Mouse (Mus musculus) midbrain, embryonic 14.5 days (tissue): Measurements from ENCODE around the gene Kcnb1. TPM values are rescaled to one million over a fixed set of nuclear protein-coding genes. Genes with fewer than 3 reads are reported as not detected.
"Not testable (repeated sequence)": the region's sequence is repeated elsewhere in the genome, so short reads cannot be mapped to it uniquely, and the experiment has no call there.

Experiments
- ATAC-seq: fragments of 200-750 bp; cut with Nextera tagmentation; 2 replicates; pipeline ENCODE4 v1.8.0; 2017; ENCODE audit warnings: moderate number of reproducible peaks, moderate library complexity; ENCODE audit not compliant: low FRiP score, low TSS enrichment
- DNase-seq: peaks from one replicate; pipeline ENCODE4 v3.0.0-alpha.2; 2015
- H3K27ac ChIP-seq: fragments of 300-500 bp; sonication (generic); replicated peaks from 2 replicates; pipeline ENCODE4 v1.5.1; 2014; ENCODE audit warnings: mild to moderate bottlenecking, low read depth, low read length, moderate library complexity
- H3K27me3 ChIP-seq: fragments of 300-500 bp; sonication (generic); 2 replicates; pipeline ENCODE4 v1.6.1; 2014; ENCODE audit warnings: low read length, control low read depth, mixed read lengths; ENCODE audit not compliant: control insufficient read depth, insufficient read depth
- H3K36me3 ChIP-seq: fragments of 300-500 bp; sonication (generic); 2 replicates; pipeline ENCODE4 v1.6.1; 2014; ENCODE audit warnings: low read length, control low read depth; ENCODE audit not compliant: control insufficient read depth, insufficient read depth
- H3K4me1 ChIP-seq: fragments of 300-500 bp; sonication (generic); 2 replicates; pipeline ENCODE4 v1.6.1; 2014; ENCODE audit warnings: mild to moderate bottlenecking, antibody characterized with exemption, low read length, control low read depth; ENCODE audit not compliant: control insufficient read depth, insufficient read depth
- H3K4me2 ChIP-seq: fragments of 300-500 bp; sonication (generic); 2 replicates; pipeline ENCODE4 v1.6.1; 2014; ENCODE audit warnings: mild to moderate bottlenecking, low read length, moderate library complexity
- H3K4me3 ChIP-seq: fragments of 300-500 bp; sonication (generic); replicated peaks from 2 replicates; pipeline ENCODE4 v1.5.1; 2014; ENCODE audit warnings: low read depth, low read length
- H3K9ac ChIP-seq: fragments of 300-500 bp; sonication (generic); replicated peaks from 2 replicates; pipeline ENCODE4 v1.6.1; 2014; ENCODE audit warnings: mild to moderate bottlenecking, low read length, moderate library complexity
- H3K9me3 ChIP-seq: fragments of 300-500 bp; sonication (generic); 2 replicates; pipeline ENCODE4 v1.6.1; 2016; ENCODE audit warnings: low read length, control low read depth, mixed read lengths; ENCODE audit not compliant: control insufficient read depth
- WGBS: fragments of 180-500 bp; shearing (Covaris S2); extraction: QIAGEN DNeasy Blood & Tissue Kit; methylation state at CpG from one replicate; pipeline ENCODE4 v1.1.7; 2014; 5-methylcytosine and 5-hydroxymethylcytosine counted together
- polyA plus RNA-seq: library from polyadenylated mRNA; unstranded; fragments of >200 nt; fragmentation: Nextera tagmentation; extraction: Ambion mirVana; gene quantifications from 2 replicates; pipeline ENCODE4 v1.2.1, GENCODE M21; 2014

Gene Kcnb1
- polyA plus RNA-seq, 1 experiment from 2014 or later, result 3.1 TPM

- WGBS, result 94% methylated on average over 6 of the region's 6 CpGs
- H3K36me3 ChIP-seq, result no peaks in the 10 kb centered on the region
- ATAC-seq, result no peak
These were observed 22.6 kb upstream of the Kcnb1 start for GRCm38 (mm10) chr2:167212551-167212950.

DNA sequence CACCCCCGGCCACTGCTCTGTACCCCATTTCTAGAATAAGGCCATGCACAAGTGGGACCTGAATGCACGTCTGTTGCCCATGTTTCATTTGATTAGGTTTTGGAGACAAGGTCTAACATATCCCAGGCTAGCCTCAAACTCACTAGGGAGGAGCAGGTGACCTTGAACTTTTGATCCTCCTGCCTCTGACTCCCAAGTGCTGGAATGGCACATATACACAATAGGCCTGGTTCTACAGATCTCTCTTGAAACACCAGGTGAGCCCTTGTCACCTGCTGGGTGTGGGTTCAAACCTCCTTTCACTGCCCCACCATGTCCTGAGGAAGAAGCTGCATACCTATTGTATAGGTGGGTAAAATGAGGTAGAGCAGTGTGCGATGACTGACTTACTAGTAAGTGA lies 22.1 kb upstream of the Kcnb1 start:
- no peak overlapping the region for H3K4me2 ChIP-seq
- no peak for DNase-seq
- H3K4me3 ChIP-seq, result no peak overlapping the region
- H3K27ac ChIP-seq, result no peak overlapping the region
- H3K9ac ChIP-seq, result no peak overlapping the region
- no peak for ATAC-seq
- H3K36me3 ChIP-seq, result no peaks in the 10 kb centered on the region
- no peaks in the 10 kb centered on the region for H3K4me1 ChIP-seq
- no peaks in the 10 kb centered on the region for H3K9me3 ChIP-seq
- 91% methylated on average over 3 of the region's 3 CpGs for WGBS
- no peaks in the 10 kb centered on the region for H3K27me3 ChIP-seq

More at GRCm38 (mm10) chr2:167212551-167212950, 22.6 kb upstream of the Kcnb1 start:
- no peaks in the 10 kb centered on the region for H3K9me3 ChIP-seq
- H3K4me3 ChIP-seq, result no peak overlapping the region
- no peaks in the 10 kb centered on the region for H3K4me1 ChIP-seq
- no peak for DNase-seq
- H3K27ac ChIP-seq, result no peak overlapping the region
- no peak overlapping the region for H3K9ac ChIP-seq
- no peak overlapping the region for H3K4me2 ChIP-seq
- H3K27me3 ChIP-seq, result no peaks in the 10 kb centered on the region

DNA sequence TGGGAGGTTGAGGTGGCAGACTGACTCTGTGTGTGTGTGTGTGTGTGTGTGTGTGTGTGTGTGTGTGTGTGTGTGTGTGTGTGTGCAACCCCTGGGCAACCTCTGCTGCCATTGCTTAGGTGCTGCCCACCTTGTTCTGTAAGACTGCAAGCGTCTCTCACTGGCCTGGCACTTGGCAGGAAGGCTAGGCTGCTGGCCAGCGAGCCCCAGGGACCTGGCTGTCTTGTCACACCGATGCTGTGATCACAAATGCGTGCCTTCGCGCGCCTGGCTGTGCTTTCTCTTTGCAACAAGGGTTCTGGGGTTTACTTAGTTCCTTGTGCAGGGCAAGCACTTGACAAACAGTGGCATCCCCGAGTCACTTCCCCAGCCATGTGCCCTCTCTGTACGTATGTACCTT lies 19.9 kb upstream of the Kcnb1 start:
- Histone ChIP-seq H3K4me2 (no peak overlapping the region), H3K9me3 (no peaks in the 10 kb centered on the region), H3K36me3 (no peaks in the 10 kb centered on the region), H3K27me3 (no peaks in the 10 kb centered on the region), H3K4me1 (no peaks in the 10 kb centered on the region), H3K4me3 (no peak overlapping the region), H3K9ac (no peak overlapping the region), H3K27ac (no peak overlapping the region)
- ATAC-seq (no peak), DNase-seq (no peak)
- 72% methylated on average over 9 of the region's 9 CpGs for WGBS

GRCm38 (mm10) chr2:167208984-167209383 lies 19.0 kb upstream of the Kcnb1 start:
- no peak for ATAC-seq
- Histone ChIP-seq H3K9me3 (no peaks in the 10 kb centered on the region), H3K9ac (no peak overlapping the region), H3K4me2 (no peak overlapping the region), H3K4me1 (no peaks in the 10 kb centered on the region), H3K27ac (no peak overlapping the region), H3K4me3 (no peak overlapping the region), H3K36me3 (no peaks in the 10 kb centered on the region), H3K27me3 (no peaks in the 10 kb centered on the region)
- WGBS, result 86% methylated on average over 3 of the region's 3 CpGs
- DNase-seq, result no peak

DNA sequence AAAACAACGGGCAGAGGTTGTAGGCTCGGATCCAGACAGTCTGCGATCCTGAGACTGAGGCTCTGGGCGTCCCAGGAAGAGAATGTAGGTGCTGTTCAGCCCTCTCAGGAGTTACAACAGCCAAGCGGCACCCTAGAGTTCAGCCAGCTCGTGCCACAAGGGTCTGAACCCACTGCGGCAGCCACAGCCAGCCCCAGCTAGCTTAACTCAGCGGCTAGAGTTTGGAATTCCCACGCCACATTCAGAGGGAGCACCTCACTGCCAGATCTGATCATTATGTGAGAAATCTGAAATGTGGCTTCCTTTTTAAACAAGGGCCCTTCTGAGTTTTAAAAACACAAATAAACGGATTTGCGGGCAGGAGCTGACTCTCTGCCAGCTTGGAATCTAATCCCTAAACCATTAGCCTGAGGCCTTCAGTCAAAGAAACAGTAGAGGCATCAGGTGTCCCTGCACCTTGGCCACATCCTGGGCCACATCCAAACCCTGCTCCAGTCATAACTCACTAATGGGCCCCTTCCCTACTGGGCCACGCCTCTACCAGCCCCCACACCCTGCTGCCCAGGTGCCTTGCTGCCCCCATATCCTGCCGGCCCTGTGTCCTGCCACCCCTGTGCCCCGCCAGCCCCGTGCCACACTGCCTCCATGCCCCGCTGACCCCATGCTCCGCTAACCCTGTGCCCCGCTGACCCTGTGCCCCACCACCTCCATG lies 16.1 kb upstream of the Kcnb1 start:
- no peak for DNase-seq
- no peak overlapping the region for H3K9ac ChIP-seq
- no peaks in the 10 kb centered on the region for H3K36me3 ChIP-seq
- H3K4me3 ChIP-seq, result no peak overlapping the region
- no peak overlapping the region for H3K4me2 ChIP-seq
- H3K27me3 ChIP-seq, result no peaks in the 10 kb centered on the region
- WGBS, result 91% methylated on average over 18 of the region's 18 CpGs
- no peaks in the 10 kb centered on the region for H3K9me3 ChIP-seq
- no peak overlapping the region for H3K27ac ChIP-seq
- H3K4me1 ChIP-seq, result peaks cover 19% of the 10 kb centered on the region
- ATAC-seq, result no peak

DNA sequence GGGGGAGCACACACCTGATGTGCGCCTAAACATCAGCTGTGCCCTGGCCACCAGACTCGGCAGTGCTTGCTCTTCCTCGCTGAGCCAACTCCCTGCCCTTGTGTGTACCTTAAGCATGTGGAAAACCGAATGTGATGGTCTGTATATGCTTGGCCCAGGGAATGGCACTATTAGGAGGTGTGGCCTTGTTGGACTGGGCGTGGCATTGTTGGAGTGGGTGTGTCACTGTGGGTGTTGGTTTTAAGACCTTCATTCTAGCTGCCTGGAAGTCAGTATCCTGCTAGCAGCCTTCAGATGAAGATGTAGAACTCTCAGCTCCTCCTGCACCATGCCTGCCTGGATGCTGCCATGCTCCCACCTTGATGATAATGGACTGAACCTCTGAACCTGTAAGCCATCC lies 14.7 kb upstream of the Kcnb1 start:
- H3K4me3 ChIP-seq, H3K36me3 ChIP-seq, H3K4me2 ChIP-seq, H3K9me3 ChIP-seq, H3K9ac ChIP-seq, H3K27ac ChIP-seq, H3K27me3 ChIP-seq, ATAC-seq, DNase-seq: not testable (repeated sequence)
- 87% methylated on average over 5 of the region's 5 CpGs for WGBS
- peaks cover 21% of the 10 kb centered on the region for H3K4me1 ChIP-seq

DNA sequence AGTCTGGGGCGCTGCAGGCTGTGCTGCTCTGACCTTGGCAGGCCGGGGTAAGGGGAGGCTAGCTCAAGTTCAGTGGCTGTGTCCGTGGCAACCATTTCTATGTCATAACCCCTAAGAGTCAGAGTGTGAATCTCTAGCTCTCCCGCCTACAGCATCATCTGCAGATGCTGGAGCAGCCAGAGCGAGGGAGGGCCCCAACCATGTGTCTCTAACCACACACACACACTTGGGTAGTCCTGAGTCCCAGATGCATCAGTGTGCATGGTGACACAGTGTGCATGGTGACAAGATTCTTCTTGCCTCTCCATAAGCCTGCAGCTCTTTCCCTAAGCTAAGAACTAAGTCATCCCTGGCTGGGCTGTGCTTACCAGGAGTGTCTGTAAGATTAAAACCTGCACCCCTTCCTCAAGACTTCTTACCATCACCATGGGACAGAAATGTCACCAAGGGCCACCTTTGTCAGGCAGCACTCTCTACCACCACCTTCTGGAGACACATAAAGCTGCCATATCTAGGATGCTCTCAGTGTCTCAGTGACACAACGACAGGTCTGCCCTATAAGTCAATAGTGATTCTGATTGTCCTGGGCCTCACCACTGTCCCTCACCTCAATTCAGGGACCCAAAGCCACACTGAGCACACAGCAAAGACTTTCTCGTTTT lies 13.7 kb upstream of the Kcnb1 start:
- Histone ChIP-seq H3K27ac (no peak overlapping the region), H3K36me3 (no peaks in the 10 kb centered on the region), H3K9ac (no peak overlapping the region), H3K4me2 (no peak overlapping the region), H3K4me1 (peaks cover 23% of the 10 kb centered on the region), H3K27me3 (no peaks in the 10 kb centered on the region), H3K9me3 (no peaks in the 10 kb centered on the region), H3K4me3 (no peak overlapping the region)
- DNase-seq (peak; percentile 32), ATAC-seq (no peak)
- 73% methylated on average over 7 of the region's 7 CpGs for WGBS

- H3K4me3 ChIP-seq, result no peak overlapping the region
- ATAC-seq, result peak; percentile 62
- peaks cover 23% of the 10 kb centered on the region for H3K4me1 ChIP-seq
- H3K9me3 ChIP-seq, result no peaks in the 10 kb centered on the region
- DNase-seq, result peak; percentile 93
- WGBS, result 12% methylated on average over 16 of the region's 16 CpGs
- H3K27me3 ChIP-seq, result no peaks in the 10 kb centered on the region
- peak overlapping the region; percentile 87 for H3K27ac ChIP-seq
- no peaks in the 10 kb centered on the region for H3K36me3 ChIP-seq
- H3K9ac ChIP-seq, result peak overlapping the region; percentile 30; the same call in 1 of the 2 replicates
- peak overlapping the region; percentile 39 for H3K4me2 ChIP-seq
These were observed 11.7 kb upstream of the Kcnb1 start for GRCm38 (mm10) chr2:167201463-167202291.
